Mouse (Mus musculus) cerebellum, adult 8-10 months (tissue): ENCODE measurements at regions not wholly inside any gene's neighbourhood (a gene's known extent, or its start where the extent isn't known, plus 50 kb on each side); places are given as distances from the start of the nearest gene placed in this dataset.

Experiments used
- DNase-seq: peaks from one replicate; pipeline ENCODE4 v3.0.0; 2022

DNA sequence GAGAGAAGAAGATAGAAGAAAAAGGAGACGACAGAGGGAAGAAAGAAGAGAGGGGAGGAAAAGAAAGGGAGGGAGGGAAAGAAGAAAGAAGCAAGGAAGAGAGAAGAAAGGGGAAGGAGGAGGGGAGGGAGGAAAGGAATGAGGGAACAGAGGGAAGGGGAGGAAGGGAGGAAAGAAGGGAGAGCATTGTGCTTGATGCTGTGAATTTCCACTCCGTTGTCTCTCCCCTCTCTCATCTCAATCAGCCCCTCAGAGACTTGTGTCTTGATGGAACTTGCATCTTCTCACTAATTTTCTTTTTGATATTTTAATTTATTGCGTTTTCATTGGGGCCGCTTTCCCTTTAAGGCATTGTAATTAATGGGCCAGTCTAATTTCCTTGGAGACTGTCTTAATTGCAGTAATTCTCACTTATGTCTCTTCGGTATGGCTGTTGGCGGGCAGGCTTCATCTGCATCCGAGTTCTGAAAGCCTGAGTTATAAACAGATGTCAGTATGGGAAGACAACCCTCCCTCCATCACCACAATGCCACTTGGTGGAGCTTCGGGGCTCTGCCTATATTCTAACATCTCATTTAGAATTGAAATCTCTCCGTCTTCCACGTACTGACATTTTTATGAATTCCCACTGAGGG is 111.4 kb upstream of the Xylt1 start:
- DNase-seq: no peak

DNA sequence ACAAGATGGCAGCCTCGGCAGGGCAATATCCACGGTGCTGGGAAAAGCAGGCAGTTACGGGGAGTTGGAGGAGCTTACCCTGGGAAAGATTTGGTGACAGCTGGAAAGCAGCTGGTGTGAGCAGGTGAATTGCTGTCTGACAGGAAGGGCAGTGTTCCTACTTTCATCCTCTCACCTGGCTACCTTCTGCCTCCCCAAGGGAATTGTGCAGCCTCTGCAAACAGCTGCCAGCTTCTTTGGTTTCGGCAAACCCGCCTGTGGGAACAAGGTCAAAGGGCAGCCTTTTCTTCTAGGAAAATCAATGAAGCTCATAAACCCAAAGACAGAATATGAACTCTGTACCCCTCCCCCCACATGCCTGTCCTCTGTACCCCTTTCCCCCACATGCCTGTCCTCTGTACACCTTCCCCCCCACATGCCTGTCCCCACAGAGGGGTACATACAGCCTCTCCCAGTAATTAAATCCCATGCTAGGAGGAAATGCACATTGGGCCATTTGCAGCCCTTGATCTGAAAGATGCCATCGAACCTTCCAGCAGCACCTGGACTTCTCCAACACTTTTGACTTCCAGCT is 102.3 kb upstream of the Xylt1 start:
- DNase-seq: no peak

DNA sequence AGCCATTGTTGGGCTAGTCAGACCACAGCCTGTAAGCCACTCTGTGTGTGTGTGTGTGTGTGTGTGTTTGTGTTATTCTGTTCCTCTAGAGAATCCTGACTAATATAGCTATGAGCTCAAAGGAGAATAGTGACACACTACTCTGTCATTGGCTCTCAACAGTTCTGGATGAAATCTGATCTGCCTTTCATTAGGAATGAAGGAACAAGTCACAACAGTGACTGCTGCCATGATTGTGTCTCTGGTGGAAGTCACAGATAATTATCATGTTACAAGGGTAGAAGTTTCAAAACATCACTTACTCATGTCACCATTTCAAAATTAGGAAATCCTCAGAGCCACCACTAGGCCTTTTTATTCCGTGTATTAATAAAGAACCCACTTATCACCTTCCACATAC is 98.6 kb upstream of the Xylt1 start:
- no peak for DNase-seq

DNA sequence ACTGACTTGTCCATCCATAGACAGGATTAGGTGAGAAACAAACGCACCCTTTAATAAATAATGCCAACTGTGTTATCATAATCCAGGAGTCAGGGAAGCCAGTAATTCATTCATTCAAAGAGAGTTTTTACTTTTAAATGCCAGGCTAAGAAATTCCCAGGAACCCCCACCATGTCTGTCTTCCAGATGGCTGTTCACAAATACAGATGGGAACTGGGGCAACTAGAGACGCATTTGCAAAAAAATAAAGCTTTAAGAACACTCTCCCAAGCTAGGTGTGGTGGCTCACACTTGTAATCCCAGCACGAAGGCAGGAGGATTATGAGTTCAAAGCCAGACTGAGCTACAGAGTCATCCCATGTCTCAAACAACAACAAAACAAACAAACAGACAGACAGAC is 95.6 kb upstream of the Xylt1 start:
- DNase-seq: no peak

DNA sequence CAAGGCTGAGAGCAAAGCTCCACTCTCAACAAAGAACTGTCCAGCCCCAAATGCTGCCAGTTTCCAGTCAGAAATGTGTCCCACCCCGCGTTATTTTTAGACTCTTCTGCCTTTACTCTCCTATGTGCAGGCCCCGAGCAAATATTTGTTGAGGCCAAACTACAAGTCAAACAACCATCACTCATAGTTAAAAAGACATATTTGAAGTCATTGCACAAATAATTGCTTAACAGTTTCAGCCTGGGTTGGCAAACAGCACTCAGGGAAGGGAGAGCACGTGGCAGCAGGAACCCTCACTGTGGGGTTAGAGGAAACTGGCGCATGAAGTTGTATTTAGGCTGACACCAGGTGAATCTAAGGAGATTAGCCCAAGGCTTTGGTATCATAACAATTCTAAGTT is 94.8 kb upstream of the Xylt1 start:
- DNase-seq: no peak

DNA sequence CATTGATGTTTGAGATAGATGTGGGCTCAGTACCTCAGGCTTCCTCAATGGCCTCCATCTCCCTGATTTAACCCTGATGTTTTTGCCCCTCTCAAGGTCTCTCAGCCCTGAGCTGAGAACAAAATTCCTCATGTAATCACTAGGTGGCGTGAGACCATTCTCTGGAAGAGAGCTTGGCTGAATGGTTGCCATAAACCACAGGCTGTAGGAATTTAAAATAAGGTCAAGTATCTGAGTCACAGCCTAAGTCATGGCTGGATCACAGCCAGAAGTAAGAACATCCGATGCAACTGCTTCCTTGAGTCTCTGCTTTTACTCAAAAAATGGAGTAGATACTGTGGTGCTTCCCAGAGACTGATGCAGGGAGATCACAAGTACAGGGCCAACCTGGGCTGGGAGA is 77.1 kb upstream of the Xylt1 start:
- no peak for DNase-seq

DNA sequence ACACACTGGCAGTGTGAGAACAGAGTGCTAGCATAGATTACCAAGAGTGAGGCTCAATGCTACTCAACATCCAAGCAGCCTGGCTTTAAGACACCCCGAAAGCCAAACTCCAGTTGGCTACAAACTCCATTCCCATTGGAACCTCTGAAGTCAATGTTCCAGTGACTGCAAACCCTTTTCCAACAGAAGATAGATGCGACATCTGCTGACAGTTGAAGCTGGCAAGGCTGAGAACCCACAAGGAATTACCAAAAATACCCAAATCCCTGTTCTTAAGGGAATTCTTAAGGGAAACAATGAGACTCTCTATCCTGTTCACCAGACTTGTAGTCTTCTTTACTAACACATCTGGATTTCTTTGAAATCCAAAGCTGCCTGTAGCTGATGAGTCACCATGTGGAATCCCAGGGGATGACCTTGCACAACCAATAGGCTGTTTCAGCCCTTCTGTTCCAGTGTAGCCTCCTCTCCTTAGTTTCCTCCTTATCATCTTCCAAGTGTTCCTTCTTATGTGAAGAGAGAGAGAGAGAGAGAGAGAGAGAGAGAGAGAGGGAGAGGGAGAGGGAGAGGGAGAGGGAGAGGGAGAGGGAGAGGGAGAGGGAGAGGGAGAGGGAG is 70.1 kb upstream of the Xylt1 start:
- no peak for DNase-seq

DNA sequence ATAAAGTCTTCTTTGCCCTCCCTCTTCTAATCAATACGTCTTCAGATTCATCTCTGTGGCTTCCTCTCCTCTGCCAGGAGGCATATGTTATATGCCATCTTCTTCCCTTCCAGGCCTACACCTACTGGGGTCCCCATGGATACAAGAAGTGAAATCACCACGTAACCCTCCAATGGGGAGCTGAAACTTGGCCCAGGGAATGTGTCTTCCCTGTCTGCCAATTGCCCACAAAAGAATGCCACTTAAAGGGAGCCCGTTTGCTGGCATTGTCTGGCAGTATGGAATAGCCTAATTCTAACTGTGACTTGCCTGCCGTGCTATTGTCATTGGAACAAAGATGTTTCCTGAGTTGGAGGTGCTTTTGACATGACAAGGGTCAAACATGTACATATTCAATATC is 69.5 kb upstream of the Xylt1 start:
- DNase-seq: no peak

DNA sequence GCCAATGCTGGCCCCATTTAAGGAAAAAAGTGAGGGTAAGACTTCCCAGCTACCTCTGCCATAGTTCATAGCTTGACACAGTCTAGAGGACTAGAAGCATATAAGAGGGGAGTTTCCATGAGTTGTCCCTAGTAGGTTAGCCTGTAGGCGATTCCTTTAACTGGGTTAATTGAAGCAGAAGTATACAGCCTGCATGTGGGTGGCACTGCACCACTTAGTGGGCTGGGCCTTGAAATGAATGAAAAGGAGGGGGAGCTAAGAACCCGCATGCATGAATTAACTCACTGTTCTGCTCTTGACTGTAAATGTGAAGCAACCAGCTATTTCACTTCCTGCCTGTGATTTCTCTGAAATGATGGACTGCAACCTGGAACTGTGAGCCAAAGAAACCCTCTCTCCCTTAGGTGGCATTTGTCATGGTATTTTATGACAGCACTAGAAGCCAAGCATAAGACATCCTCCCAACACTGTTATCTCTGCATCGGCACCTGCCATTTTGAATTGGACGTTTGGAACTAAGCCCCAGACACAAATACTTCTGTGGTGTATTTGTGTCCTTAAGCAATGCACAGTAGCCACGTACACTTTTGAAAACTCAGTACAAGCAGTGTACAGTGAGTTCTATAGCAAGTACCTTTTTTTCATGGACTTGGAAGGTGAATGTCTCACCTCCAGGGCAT is 64.5 kb upstream of the Xylt1 start:
- no peak for DNase-seq

DNA sequence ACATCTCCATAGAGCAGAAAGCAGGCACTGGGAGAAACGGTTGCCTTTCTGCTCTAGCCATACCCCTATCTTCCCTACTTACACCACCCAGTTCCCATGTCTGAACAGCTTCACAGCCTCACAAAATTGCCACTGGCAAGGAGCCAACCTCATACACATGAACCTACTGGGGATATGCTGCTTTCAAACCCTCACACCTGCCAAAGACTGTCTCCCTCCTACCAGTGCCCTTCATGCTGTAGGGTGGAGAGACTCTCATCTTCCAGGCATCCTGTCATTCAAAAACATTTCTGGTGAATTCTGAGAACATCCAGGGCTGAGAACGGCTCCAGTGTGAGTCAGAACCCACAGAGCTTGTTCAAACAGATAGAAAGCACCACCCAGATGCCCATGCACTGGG is 63.4 kb upstream of the Xylt1 start:
- no peak for DNase-seq

DNA sequence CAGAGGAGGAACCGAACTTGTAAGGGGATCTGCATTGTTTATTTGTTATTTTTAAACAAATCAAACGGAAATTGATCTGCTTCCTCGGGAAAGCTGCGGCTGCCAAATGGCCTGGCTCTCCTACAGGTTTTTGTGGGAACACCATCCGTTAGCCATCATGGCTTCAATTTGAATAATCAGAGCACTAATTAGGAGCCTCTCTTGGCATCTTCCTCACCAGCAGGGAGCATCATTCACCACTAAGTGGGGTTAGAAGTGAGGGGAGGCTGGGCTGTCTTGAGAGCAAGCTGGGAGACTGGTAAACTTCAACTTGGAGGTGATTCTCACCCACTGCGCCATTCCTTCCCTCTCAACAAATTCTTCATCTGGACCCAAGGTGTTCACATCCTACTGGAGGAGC is 60.2 kb upstream of the Xylt1 start:
- no peak for DNase-seq
